Mouse (Mus musculus) E14TG2a.4 (cell line): ENCODE data around the gene Brix1.

Experiments
- CTCF ChIP-seq: conservative IDR thresholded peaks from 2 replicates; pipeline ENCODE4 v1.5.1; 2014; ENCODE audit warnings: low read length
- NANOG ChIP-seq: IDR thresholded peaks from 2 replicates; pipeline ENCODE4 v1.6.1; 2014; ENCODE audit warnings: borderline replicate concordance, low read length, mixed read lengths

- TF ChIP-seq CTCF (no peak), NANOG (no peak)
These were observed 21.1 kb downstream of the Brix1 start for GRCm38 (mm10) chr15:10464678-10465077.
